Mouse (Mus musculus) embryonic facial prominence, embryonic 11.5 days (tissue): Measurements from ENCODE around the gene Lrrc25. TPM values are rescaled to one million over a fixed set of nuclear protein-coding genes. Genes with fewer than 3 reads are reported as not detected.
"Not testable (repeated sequence)": the region's sequence is repeated elsewhere in the genome, so short reads cannot be mapped to it uniquely, and the experiment has no call there.

Source experiments
- ATAC-seq: fragments of 200-750 bp; cut with Nextera tagmentation; replicated peaks from 2 replicates; pipeline ENCODE4 v1.8.0; 2017; ENCODE audit warnings: low read depth; ENCODE audit not compliant: insufficient number of reproducible peaks, low FRiP score, low TSS enrichment
- DNase-seq: peaks from one replicate; pipeline ENCODE4 v3.0.0-alpha.2; 2015; ENCODE audit warnings: low spot score
- H3K27ac ChIP-seq: fragments of 300-500 bp; sonication (generic); replicated peaks from 2 replicates; pipeline ENCODE4 v1.5.1; 2014; ENCODE audit warnings: mild to moderate bottlenecking, low read depth, low read length, control low read depth
- H3K27me3 ChIP-seq: fragments of 300-500 bp; sonication (generic); 2 replicates; pipeline ENCODE4 v1.6.1; 2014; ENCODE audit warnings: mild to moderate bottlenecking, low read length, moderate library complexity, mixed read lengths; ENCODE audit not compliant: control insufficient read depth, insufficient read depth
- H3K36me3 ChIP-seq: fragments of 300-500 bp; sonication (generic); replicated peaks from 2 replicates; pipeline ENCODE4 v1.6.1; 2014; ENCODE audit warnings: low read depth, mild to moderate bottlenecking, low read length, moderate library complexity, mixed read lengths; ENCODE audit not compliant: control insufficient read depth, insufficient read depth
- H3K4me1 ChIP-seq: fragments of 300-500 bp; sonication (generic); 2 replicates; pipeline ENCODE4 v1.6.1; 2014; ENCODE audit warnings: low read length, mixed read lengths; ENCODE audit not compliant: control insufficient read depth, insufficient read depth
- H3K4me2 ChIP-seq: fragments of 300-500 bp; sonication (generic); 2 replicates; pipeline ENCODE4 v1.6.1; 2014; ENCODE audit warnings: low read depth, mild to moderate bottlenecking, control low read depth, low read length, moderate library complexity
- H3K4me3 ChIP-seq: fragments of 300-500 bp; sonication (generic); 2 replicates; pipeline ENCODE4 v1.5.1; 2014; ENCODE audit warnings: low read depth, low read length, control low read depth
- H3K9ac ChIP-seq: fragments of 300-500 bp; sonication (generic); replicated peaks from 2 replicates; pipeline ENCODE4 v1.6.1; 2014; ENCODE audit warnings: mild to moderate bottlenecking, control low read depth, low read length
- H3K9me3 ChIP-seq: fragments of 300-500 bp; sonication (generic); replicated peaks from 2 replicates; pipeline ENCODE4 v1.6.1; 2016; ENCODE audit warnings: mild to moderate bottlenecking, low read length, inconsistent platforms, mixed read lengths; ENCODE audit not compliant: control insufficient read depth
- WGBS: fragments of 180-500 bp; shearing (Covaris S2); extraction: QIAGEN DNeasy Blood & Tissue Kit; methylation state at CpG from one replicate; pipeline ENCODE4 v1.1.7; 2014; 5-methylcytosine and 5-hydroxymethylcytosine counted together
- polyA plus RNA-seq: library from polyadenylated mRNA; unstranded; fragments of >200 nt; fragmentation: Nextera tagmentation; extraction: Ambion mirVana; gene quantifications from 2 replicates; pipeline ENCODE4 v1.2.1, GENCODE M21; 2014

Lrrc25 gene
- polyA plus RNA-seq, 1 experiment from 2014 or later = 0.98 TPM

DNA sequence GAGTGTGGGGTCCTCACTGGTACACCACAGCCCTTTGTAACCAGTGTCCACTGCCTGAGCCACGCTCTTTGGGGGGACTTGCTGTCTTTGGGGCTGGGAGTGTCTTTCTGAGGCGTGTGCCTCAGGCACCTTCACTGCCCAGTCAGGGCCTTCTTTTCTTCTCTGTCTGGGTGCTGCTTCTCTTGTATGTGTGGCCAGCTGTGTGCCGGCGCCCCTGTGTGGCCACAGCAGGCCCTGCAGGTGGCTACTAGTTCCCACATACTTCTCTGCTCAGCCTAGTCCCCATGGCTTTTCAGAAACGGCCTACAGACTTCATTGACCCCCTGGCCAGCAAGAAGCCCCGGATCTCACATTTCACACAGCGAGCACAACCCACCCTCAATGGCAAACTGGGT lies 30.7 kb upstream of the Lrrc25 start:
- Histone ChIP-seq H3K4me2 (no peak overlapping the region), H3K27me3 (no peaks in the 10 kb centered on the region), H3K36me3 (peaks cover 11% of the 10 kb centered on the region), H3K4me3 (no peak overlapping the region), H3K9me3 (no peaks in the 10 kb centered on the region), H3K4me1 (no peaks in the 10 kb centered on the region), H3K9ac (no peak overlapping the region), H3K27ac (no peak overlapping the region)
- ATAC-seq = peak; percentile 15; the same call in 1 of the 2 replicates
- DNase-seq = peak; percentile 55
- WGBS = 38% methylated on average over 7 of the region's 7 CpGs

DNA sequence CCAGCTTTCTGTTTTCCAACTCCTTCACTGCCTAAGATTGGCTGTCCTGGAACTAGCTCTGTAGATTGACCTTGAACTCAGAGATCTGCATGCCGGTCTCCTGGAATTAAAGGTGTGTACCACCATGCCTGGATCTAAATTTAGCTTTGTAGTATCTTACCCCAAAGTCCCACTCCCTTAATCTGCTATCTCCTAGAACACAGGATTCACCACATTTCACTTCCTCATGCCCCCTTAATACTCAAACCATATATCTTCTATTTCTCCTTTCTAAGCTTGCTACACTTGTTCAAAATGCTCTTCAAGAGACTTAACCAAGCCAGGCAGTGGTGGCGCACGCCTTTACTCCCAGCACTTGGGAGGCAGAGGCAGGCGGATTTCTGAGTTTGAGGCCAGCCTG lies 28.0 kb upstream of the Lrrc25 start:
- not testable (repeated sequence) for H3K4me1 ChIP-seq, ATAC-seq, H3K4me3 ChIP-seq, H3K4me2 ChIP-seq, H3K36me3 ChIP-seq, DNase-seq, H3K27me3 ChIP-seq, H3K9ac ChIP-seq, H3K27ac ChIP-seq, H3K9me3 ChIP-seq
- 94% methylated on average over 4 of the region's 4 CpGs for WGBS

GRCm38 (mm10) chr8:70591569-70591968 lies 24.4 kb upstream of the Lrrc25 start:
- H3K9ac ChIP-seq = no peak overlapping the region
- H3K9me3 ChIP-seq = no peaks in the 10 kb centered on the region
- no peak overlapping the region for H3K27ac ChIP-seq
- H3K4me1 ChIP-seq = peaks cover 5% of the 10 kb centered on the region; the same call in 1 of the 2 replicates
- H3K36me3 ChIP-seq = peaks cover 3% of the 10 kb centered on the region
- no peak overlapping the region for H3K4me2 ChIP-seq
- no peaks in the 10 kb centered on the region for H3K27me3 ChIP-seq
- whole genome bisulfite sequencing = 87% methylated on average over 12 of the region's 12 CpGs
- no peak overlapping the region for H3K4me3 ChIP-seq
- DNase-seq (no peak), ATAC-seq (no peak)

DNA sequence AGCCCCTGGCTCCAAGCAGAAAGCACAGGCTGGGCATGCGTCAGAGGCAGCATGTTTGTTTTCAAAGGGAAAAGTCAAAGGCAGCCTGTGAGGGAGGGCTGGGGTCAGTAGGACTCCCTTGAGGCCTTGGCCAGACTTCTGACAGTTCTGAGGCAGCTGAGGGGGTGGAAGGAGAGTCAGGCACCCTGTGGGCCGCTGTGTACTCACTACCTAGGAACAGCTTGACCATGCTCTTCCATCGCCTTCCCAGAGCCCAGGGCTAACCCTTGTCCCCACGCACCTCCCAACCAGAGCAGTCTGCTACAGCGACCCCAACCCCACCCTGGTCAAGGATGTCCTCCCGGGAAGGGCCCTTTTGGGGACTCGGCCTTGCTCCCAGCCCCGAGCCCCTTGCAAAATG lies 22.8 kb upstream of the Lrrc25 start:
- peak overlapping the region; percentile 31; the same call in 1 of the 2 replicates for H3K27ac ChIP-seq
- ATAC-seq (no peak), DNase-seq (no peak)
- H3K4me1 ChIP-seq = peaks cover 5% of the 10 kb centered on the region
- no peaks in the 10 kb centered on the region for H3K27me3 ChIP-seq
- H3K9me3 ChIP-seq = no peaks in the 10 kb centered on the region
- WGBS = 56% methylated on average over 8 of the region's 8 CpGs
- peak overlapping the region; percentile 99; the same call in 1 of the 2 replicates for H3K4me2 ChIP-seq
- H3K36me3 ChIP-seq = peaks cover 3% of the 10 kb centered on the region
- H3K4me3 ChIP-seq = no peak overlapping the region
- peak overlapping the region; percentile 43 for H3K9ac ChIP-seq

DNA sequence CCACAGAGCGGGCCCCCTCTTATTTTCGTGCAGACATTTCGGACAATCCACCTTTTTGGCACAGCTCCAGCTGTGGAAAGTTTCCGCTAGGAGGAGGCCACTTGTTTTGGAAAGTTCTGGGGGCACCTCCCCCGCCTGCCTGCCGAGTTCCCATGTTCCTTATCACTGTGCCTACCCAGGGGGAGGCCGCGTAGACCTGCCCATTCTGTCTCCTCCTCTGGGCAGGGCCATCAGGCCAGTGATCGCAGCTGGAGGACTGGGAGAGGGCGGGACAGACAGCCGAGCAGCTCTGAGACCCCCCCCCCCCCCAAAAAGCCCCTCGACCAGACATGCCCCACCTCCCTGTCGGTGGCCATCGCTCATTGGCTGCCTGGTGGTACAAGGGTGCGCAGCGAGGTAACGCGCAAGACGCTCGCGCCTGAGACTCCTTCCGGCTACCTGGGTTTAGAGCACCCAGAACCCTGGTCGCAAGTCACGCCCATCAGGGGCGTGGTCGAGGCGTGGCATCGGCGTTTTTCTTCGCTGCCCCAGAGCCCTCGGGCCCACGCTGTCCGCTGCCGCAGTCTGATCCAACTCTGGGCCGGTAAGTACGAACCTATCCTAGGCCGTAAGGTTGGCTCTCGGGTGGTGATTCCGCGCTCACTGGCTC lies 21.9 kb upstream of the Lrrc25 start, which contains the start of gene Isyna1:
Gene Isyna1 (plus strand): TSS at position 413 of the 649 bp plus-strand sequence.
- WGBS = under 1% methylated on average over 40 of the region's 40 CpGs
- peak; percentile 99 for DNase-seq
- Histone ChIP-seq H3K4me3 (peak within 1 kb of the TSS; percentile 65), H3K36me3 (peaks cover 3% of the 10 kb centered on the region), H3K9ac (peak within 1 kb of the TSS; percentile 70), H3K4me1 (peaks cover 12% of the 10 kb centered on the region), H3K27ac (peak within 1 kb of the TSS; percentile 54; the same call in 1 of the 2 replicates), H3K9me3 (no peaks in the 10 kb centered on the region), H3K4me2 (peak within 1 kb of the TSS; percentile 99), H3K27me3 (no peaks in the 10 kb centered on the region)
- peak; percentile 83 for ATAC-seq

- 10% methylated on average over 79 of the region's 82 CpGs for WGBS
- Histone ChIP-seq H3K4me3 (peak overlapping the region; percentile 65), H3K27ac (peak overlapping the region; percentile 54; the same call in 1 of the 2 replicates), H3K4me2 (peak overlapping the region; percentile 99), H3K4me1 (peaks cover 12% of the 10 kb centered on the region), H3K9me3 (no peaks in the 10 kb centered on the region), H3K27me3 (no peaks in the 10 kb centered on the region), H3K9ac (peak overlapping the region; percentile 70), H3K36me3 (peaks cover 3% of the 10 kb centered on the region)
- no peak for ATAC-seq
- peak; percentile 39 for DNase-seq
Measured at GRCm38 (mm10) chr8:70594621-70595564, 21.1 kb upstream of the Lrrc25 start.

GRCm38 (mm10) chr8:70595811-70596210 lies 20.1 kb upstream of the Lrrc25 start:
- no peak overlapping the region; the same call in 1 of the 2 replicates for H3K4me3 ChIP-seq
- no peak for ATAC-seq
- H3K9me3 ChIP-seq = no peaks in the 10 kb centered on the region
- no peak overlapping the region for H3K4me2 ChIP-seq
- DNase-seq = no peak
- H3K36me3 ChIP-seq = peaks cover 3% of the 10 kb centered on the region
- H3K27me3 ChIP-seq = no peaks in the 10 kb centered on the region
- WGBS = 91% methylated on average over 12 of the region's 12 CpGs
- H3K9ac ChIP-seq = no peak overlapping the region; the same call in 1 of the 2 replicates
- H3K4me1 ChIP-seq = peaks cover 19% of the 10 kb centered on the region
- no peak overlapping the region for H3K27ac ChIP-seq
